Mouse (Mus musculus): ENCODE results near the gene Best1. TPM values are rescaled to one million over a fixed set of nuclear protein-coding genes. Genes with fewer than 3 reads are reported as not detected.

Gene Best1
- polyA plus RNA-seq, 1 experiment from 2014 or later, result 0.10 TPM

DNA sequence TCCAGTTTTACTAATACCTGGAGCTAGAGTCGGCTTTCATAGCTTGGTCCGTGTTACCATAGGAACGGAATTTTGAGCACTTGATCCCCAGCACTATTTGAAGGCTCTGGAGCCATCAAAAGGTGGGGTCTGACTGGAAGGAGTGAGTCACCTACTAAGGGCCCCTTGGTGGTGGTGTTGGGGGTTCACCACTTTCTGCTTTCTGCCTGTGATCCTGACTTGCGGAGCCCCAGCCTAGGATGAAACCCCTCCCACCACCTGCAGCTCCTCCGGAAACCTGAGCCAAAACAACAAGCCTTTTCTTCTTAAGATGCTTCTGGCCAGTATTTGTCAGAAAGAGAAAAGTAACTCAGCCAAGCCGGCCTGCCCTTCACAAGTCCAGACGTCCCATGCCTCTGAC is 61.6 kb downstream of the Best1 start:
- Histone ChIP-seq H3K27me3 (ENCODE audit: control insufficient read depth, insufficient read depth, low read length) (no peaks in the 10 kb centered on the region), H3K4me3 (ENCODE audit: low read depth, low read length) (no peak overlapping the region), H3K27ac (ENCODE audit: low read depth, low read length) (no peak overlapping the region), H3K36me3 (ENCODE audit: control insufficient read depth, insufficient read depth, low read length) (no peaks in the 10 kb centered on the region), H3K9ac (ENCODE audit: low read depth, low read length) (no peak overlapping the region), H3K4me2 (no peak overlapping the region), H3K9me3 (replicated peaks; ENCODE audit: control insufficient read depth, low read length) (no peaks in the 10 kb centered on the region), H3K4me1 (ENCODE audit: control insufficient read depth, insufficient read depth, low read length) (peaks cover 19% of the 10 kb centered on the region)
- 68% methylated on average over 7 of the region's 7 CpGs for WGBS (ENCODE audit: insufficient replicate concordance)
- no peak for ATAC-seq (replicated peaks; ENCODE audit: insufficient number of reproducible peaks, low FRiP score, low TSS enrichment)

DNA sequence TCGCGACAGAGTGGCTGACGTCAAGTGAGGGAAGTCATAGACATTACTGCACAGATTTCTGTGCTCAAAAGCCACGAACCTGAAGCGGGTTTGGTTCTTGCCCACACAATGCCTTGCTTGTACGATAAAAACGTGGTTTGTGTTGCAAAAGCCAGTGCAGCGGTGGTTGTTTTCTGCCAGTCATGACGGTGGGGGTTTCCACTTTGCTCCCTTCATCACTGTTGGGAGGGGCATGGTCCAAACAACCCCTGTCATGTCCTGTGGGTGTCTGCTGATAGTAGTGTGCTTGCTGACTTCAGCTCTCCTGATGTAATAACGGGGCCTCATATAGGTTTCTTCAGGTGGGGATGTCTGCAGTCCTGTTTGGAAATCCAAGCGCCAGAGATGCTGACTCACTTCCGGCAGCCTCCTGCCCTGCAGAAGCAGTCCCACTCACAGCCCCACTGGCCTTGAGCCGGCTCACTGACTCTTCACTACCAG is 62.6 kb downstream of the Best1 start:
- no peak; the same call in 1 of the 2 replicates for ATAC-seq (replicated peaks; ENCODE audit: insufficient number of reproducible peaks, low FRiP score, low TSS enrichment)
- 49% methylated on average over 13 of the region's 13 CpGs for WGBS (ENCODE audit: insufficient replicate concordance)
- Histone ChIP-seq H3K4me3 (ENCODE audit: low read depth, low read length) (no peak overlapping the region), H3K36me3 (ENCODE audit: control insufficient read depth, insufficient read depth, low read length) (no peaks in the 10 kb centered on the region), H3K27ac (ENCODE audit: low read depth, low read length) (no peak overlapping the region), H3K27me3 (ENCODE audit: control insufficient read depth, insufficient read depth, low read length) (no peaks in the 10 kb centered on the region), H3K4me1 (ENCODE audit: control insufficient read depth, insufficient read depth, low read length) (peaks cover 19% of the 10 kb centered on the region), H3K9me3 (replicated peaks; ENCODE audit: control insufficient read depth, low read length) (no peaks in the 10 kb centered on the region), H3K9ac (ENCODE audit: low read depth, low read length) (no peak overlapping the region), H3K4me2 (peak overlapping the region; percentile 20; the same call in 1 of the 2 replicates)

DNA sequence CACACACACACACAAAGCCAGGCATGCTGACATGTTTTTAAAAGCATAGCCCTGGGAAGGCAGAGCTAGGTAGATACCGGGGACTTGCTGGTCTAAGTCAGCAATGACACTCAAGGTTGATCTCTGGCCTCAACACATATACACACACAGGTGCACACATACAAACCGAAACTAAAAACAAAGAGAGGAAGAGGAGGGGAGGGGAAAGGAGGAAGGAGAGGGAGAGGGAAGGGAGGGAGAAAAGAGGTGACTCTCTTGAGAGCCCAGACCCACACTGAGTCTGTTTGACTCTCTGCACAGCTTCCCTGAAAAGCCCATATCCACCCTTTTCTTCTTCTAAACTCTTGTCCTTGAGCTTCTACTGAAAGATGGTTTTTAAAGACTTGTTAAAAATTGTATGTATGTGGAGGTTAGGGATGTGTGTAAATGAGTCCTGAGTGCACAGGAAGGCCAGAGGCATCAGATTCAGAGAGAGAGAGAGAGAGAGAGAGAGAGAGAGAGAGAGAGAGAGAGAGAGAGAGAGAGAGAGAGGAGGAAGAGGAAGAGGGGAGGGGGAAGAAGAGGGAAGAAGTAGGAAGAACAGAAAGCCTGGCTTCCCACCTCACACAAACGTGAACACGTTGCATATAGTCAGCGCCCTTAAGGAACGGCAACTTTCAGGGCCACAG is 63.1 kb downstream of the Best1 start:
- Histone ChIP-seq H3K27me3 (ENCODE audit: control insufficient read depth, insufficient read depth, low read length) (no peaks in the 10 kb centered on the region), H3K4me2 (peak overlapping the region; percentile 20; the same call in 1 of the 2 replicates), H3K4me3 (ENCODE audit: low read depth, low read length) (no peak overlapping the region), H3K27ac (ENCODE audit: low read depth, low read length) (no peak overlapping the region), H3K4me1 (ENCODE audit: control insufficient read depth, insufficient read depth, low read length) (peaks cover 16% of the 10 kb centered on the region), H3K9ac (ENCODE audit: low read depth, low read length) (no peak overlapping the region), H3K36me3 (ENCODE audit: control insufficient read depth, insufficient read depth, low read length) (no peaks in the 10 kb centered on the region), H3K9me3 (replicated peaks; ENCODE audit: control insufficient read depth, low read length) (no peaks in the 10 kb centered on the region)
- 64% methylated on average over 6 of the region's 6 CpGs for WGBS (ENCODE audit: insufficient replicate concordance)
- ATAC-seq (replicated peaks; ENCODE audit: insufficient number of reproducible peaks, low FRiP score, low TSS enrichment), result no peak

DNA sequence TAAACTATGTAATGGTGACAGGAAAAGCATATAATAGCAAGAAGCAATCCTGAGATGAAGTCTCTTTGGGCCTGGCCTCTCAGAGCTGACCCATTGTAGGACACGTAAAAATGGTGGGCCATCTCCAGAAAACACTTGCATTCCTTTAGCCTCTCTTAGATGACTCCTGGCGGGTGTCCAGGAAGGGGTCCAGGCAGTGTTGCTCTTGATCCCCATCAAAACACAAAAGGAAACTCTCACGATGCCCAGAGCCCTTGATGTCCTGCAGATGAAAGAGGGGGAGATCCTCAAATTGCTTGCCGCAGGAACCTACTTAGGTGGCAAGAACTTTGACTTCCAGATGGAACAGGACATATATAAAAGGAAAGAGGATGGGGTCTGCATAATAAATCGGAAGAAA is 64.0 kb downstream of the Best1 start:
- H3K4me2 ChIP-seq, result no peak overlapping the region
- H3K4me3 ChIP-seq (ENCODE audit: low read depth, low read length), result no peak overlapping the region
- 70% methylated on average over 5 of the region's 5 CpGs for WGBS (ENCODE audit: insufficient replicate concordance)
- H3K9ac ChIP-seq (ENCODE audit: low read depth, low read length), result no peak overlapping the region
- no peak overlapping the region for H3K27ac ChIP-seq (ENCODE audit: low read depth, low read length)
- ATAC-seq (replicated peaks; ENCODE audit: insufficient number of reproducible peaks, low FRiP score, low TSS enrichment), result no peak
- no peaks in the 10 kb centered on the region for H3K9me3 ChIP-seq (replicated peaks; ENCODE audit: control insufficient read depth, low read length)
- no peaks in the 10 kb centered on the region for H3K27me3 ChIP-seq (ENCODE audit: control insufficient read depth, insufficient read depth, low read length)
- no peaks in the 10 kb centered on the region for H3K36me3 ChIP-seq (ENCODE audit: control insufficient read depth, insufficient read depth, low read length)
- peaks cover 10% of the 10 kb centered on the region; the same call in 1 of the 2 replicates for H3K4me1 ChIP-seq (ENCODE audit: control insufficient read depth, insufficient read depth, low read length)

DNA sequence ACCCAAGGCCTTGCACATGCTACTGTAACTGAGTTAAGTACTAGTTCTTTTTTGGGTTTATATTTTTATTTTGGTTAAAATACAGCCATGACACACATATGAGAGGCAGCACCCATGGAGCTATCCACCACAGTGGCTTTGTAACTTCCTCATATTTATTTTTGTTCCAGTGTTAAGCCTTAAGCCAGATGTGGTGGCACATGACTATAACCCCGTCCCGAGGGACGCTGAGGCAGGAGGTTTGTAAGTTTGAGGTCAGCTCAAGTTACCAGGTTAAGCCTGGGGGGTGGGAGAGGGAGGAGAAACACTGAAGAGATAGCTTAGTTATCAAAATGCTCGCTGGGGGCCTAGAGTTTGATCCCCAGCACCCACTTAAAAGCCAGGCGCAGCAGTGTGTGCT is 64.9 kb downstream of the Best1 start:
- Histone ChIP-seq H3K27me3 (ENCODE audit: control insufficient read depth, insufficient read depth, low read length) (no peaks in the 10 kb centered on the region), H3K36me3 (ENCODE audit: control insufficient read depth, insufficient read depth, low read length) (no peaks in the 10 kb centered on the region), H3K9me3 (replicated peaks; ENCODE audit: control insufficient read depth, low read length) (no peaks in the 10 kb centered on the region), H3K27ac (ENCODE audit: low read depth, low read length) (no peak overlapping the region), H3K4me1 (ENCODE audit: control insufficient read depth, insufficient read depth, low read length) (peaks cover 6% of the 10 kb centered on the region; the same call in 1 of the 2 replicates), H3K4me2 (no peak overlapping the region), H3K4me3 (ENCODE audit: low read depth, low read length) (no peak overlapping the region), H3K9ac (ENCODE audit: low read depth, low read length) (no peak overlapping the region)
- 67% methylated on average over 5 of the region's 5 CpGs for WGBS (ENCODE audit: insufficient replicate concordance)
- ATAC-seq (replicated peaks; ENCODE audit: insufficient number of reproducible peaks, low FRiP score, low TSS enrichment), result no peak

Other genes with a start within 250 kb of the Best1 start
- gene Scgb2a2, start 154.1 kb downstream of the Best1 start, polyA plus RNA-seq (2014; fragmentation: Nextera tagmentation; extraction: Ambion mirVana), result not detected in 2 replicates
- gene Incenp, start 102.1 kb downstream of the Best1 start, polyA plus RNA-seq (2014; fragmentation: Nextera tagmentation; extraction: Ambion mirVana), result 62.6 and 67.2 TPM in 2 replicates
- 1,994 and 2,294 TPM in 2 replicates for gene Fth1, start 21.0 kb downstream of the Best1 start, polyA plus RNA-seq (2014; fragmentation: Nextera tagmentation; extraction: Ambion mirVana)
- gene Rab3il1, start within 50 bp of the Best1 start, polyA plus RNA-seq (2014; fragmentation: Nextera tagmentation; extraction: Ambion mirVana), result 50.8 and 54.0 TPM in 2 replicates
- gene Fads3, start 39.9 kb upstream of the Best1 start, polyA plus RNA-seq (2014; fragmentation: Nextera tagmentation; extraction: Ambion mirVana), result 15.8 and 17.9 TPM in 2 replicates
- 27.1 and 31.1 TPM in 2 replicates for gene Fads2, start 100.1 kb upstream of the Best1 start, polyA plus RNA-seq (2014; fragmentation: Nextera tagmentation; extraction: Ambion mirVana)
- gene Fads1, start 181.3 kb upstream of the Best1 start, polyA plus RNA-seq (2014; fragmentation: Nextera tagmentation; extraction: Ambion mirVana), result 64.6 and 65.8 TPM in 2 replicates
- 412 and 418 TPM in 2 replicates for gene Tmem258, start 202.4 kb upstream of the Best1 start, polyA plus RNA-seq (2014; fragmentation: Nextera tagmentation; extraction: Ambion mirVana)
- 59.3 and 70.9 TPM in 2 replicates for gene Fen1, start 202.5 kb upstream of the Best1 start, polyA plus RNA-seq (2014; fragmentation: Nextera tagmentation; extraction: Ambion mirVana)
- gene Myrf, start 239.1 kb upstream of the Best1 start, polyA plus RNA-seq (2014; fragmentation: Nextera tagmentation; extraction: Ambion mirVana), result 22.7 and 23.0 TPM in 2 replicates

Measured in heart, embryonic 11.5 days (tissue).